Mouse (Mus musculus) heart, embryonic 15.5 days (tissue): Measurements from ENCODE around the gene Tmem30a. TPM values are rescaled to one million over a fixed set of nuclear protein-coding genes. Genes with fewer than 3 reads are reported as not detected.

ENCODE experiments used
- ATAC-seq: fragments of 200-750 bp; cut with Nextera tagmentation; replicated peaks from 2 replicates; pipeline ENCODE4 v1.8.0; 2017; ENCODE audit warnings: low read depth, moderate TSS enrichment; ENCODE audit not compliant: insufficient number of reproducible peaks, insufficient read depth, low FRiP score
- H3K27ac ChIP-seq: fragments of 300-500 bp; sonication (generic); 2 replicates; pipeline ENCODE4 v1.5.1; 2015; ENCODE audit warnings: mild to moderate bottlenecking, inconsistent platforms
- H3K27me3 ChIP-seq: fragments of 300-500 bp; sonication (generic); 2 replicates; pipeline ENCODE4 v1.6.1; 2015; ENCODE audit warnings: inconsistent platforms
- H3K36me3 ChIP-seq: fragments of 300-500 bp; sonication (generic); 2 replicates; pipeline ENCODE4 v1.6.1; 2015; ENCODE audit warnings: mild to moderate bottlenecking, inconsistent platforms
- H3K4me1 ChIP-seq: fragments of 300-500 bp; sonication (generic); replicated peaks from 2 replicates; pipeline ENCODE4 v1.6.1; 2015; ENCODE audit warnings: inconsistent platforms
- H3K4me2 ChIP-seq: fragments of 300-500 bp; sonication (generic); 2 replicates; pipeline ENCODE4 v1.6.1; 2015; ENCODE audit warnings: inconsistent platforms, mild to moderate bottlenecking, moderate library complexity
- H3K4me3 ChIP-seq: fragments of 300-500 bp; sonication (generic); 2 replicates; pipeline ENCODE4 v1.5.1; 2015; ENCODE audit warnings: mild to moderate bottlenecking, inconsistent platforms
- H3K9ac ChIP-seq: fragments of 300-500 bp; sonication (generic); 2 replicates; pipeline ENCODE4 v1.6.1; 2015; ENCODE audit warnings: mild to moderate bottlenecking, inconsistent platforms
- H3K9me3 ChIP-seq: fragments of 300-500 bp; sonication (generic); replicated peaks from 2 replicates; pipeline ENCODE4 v1.6.1; 2016; ENCODE audit warnings: inconsistent platforms
- WGBS: fragments of 180-500 bp; shearing (Covaris S2); methylation state at CpG from one replicate; pipeline ENCODE4 v1.1.7; 2015; ENCODE audit warnings: mixed read lengths; 5-methylcytosine and 5-hydroxymethylcytosine counted together
- polyA plus RNA-seq: library from polyadenylated mRNA; unstranded; fragments of >200 nt; fragmentation: Nextera tagmentation; extraction: Ambion mirVana; gene quantifications from 2 replicates; pipeline ENCODE4 v1.2.1, GENCODE M21; 2015

Gene Tmem30a
- polyA plus RNA-seq, 1 experiment from 2014 or later = 78.4 TPM

- H3K27me3 ChIP-seq = no peaks in the 10 kb centered on the region
- no peaks in the 10 kb centered on the region for H3K9me3 ChIP-seq
- H3K9ac ChIP-seq = no peak overlapping the region
- H3K4me3 ChIP-seq = no peak overlapping the region
- H3K36me3 ChIP-seq = no peaks in the 10 kb centered on the region
- no peak overlapping the region for H3K27ac ChIP-seq
- WGBS = 69% methylated on average over 4 of the region's 4 CpGs
- no peak for ATAC-seq
- no peaks in the 10 kb centered on the region for H3K4me1 ChIP-seq
- H3K4me2 ChIP-seq = no peak overlapping the region
These were observed 48.3 kb downstream of the Tmem30a start for GRCm38 (mm10) chr9:79745036-79745435.

- WGBS = 77% methylated on average over 6 of the region's 6 CpGs
- H3K36me3 ChIP-seq = no peaks in the 10 kb centered on the region
- H3K4me2 ChIP-seq = no peak overlapping the region
- H3K27me3 ChIP-seq = no peaks in the 10 kb centered on the region
- no peak for ATAC-seq
- H3K4me1 ChIP-seq = 0 out of 2 replicates have a peak, but pooled peaks cover 3% of the 10 kb centered on the region
- no peaks in the 10 kb centered on the region for H3K9me3 ChIP-seq
- no peak overlapping the region for H3K27ac ChIP-seq
- H3K9ac ChIP-seq = no peak overlapping the region
- H3K4me3 ChIP-seq = no peak overlapping the region
These were observed 57.7 kb downstream of the Tmem30a start for GRCm38 (mm10) chr9:79735608-79736007.

GRCm38 (mm10) chr9:79730301-79730700 is 63.0 kb downstream of the Tmem30a start:
- no peak for ATAC-seq
- Histone ChIP-seq H3K27ac (no peak overlapping the region), H3K9ac (no peak overlapping the region), H3K9me3 (no peaks in the 10 kb centered on the region), H3K4me2 (no peak overlapping the region), H3K27me3 (no peaks in the 10 kb centered on the region), H3K4me1 (no peaks in the 10 kb centered on the region), H3K36me3 (no peaks in the 10 kb centered on the region), H3K4me3 (no peak overlapping the region)
- whole genome bisulfite sequencing = 65% methylated on average over 5 of the region's 5 CpGs

GRCm38 (mm10) chr9:79723090-79723489 is 70.2 kb downstream of the Tmem30a start:
- Histone ChIP-seq H3K9me3 (no peaks in the 10 kb centered on the region), H3K9ac (no peak overlapping the region), H3K4me2 (no peak overlapping the region), H3K4me3 (no peak overlapping the region), H3K27ac (no peak overlapping the region), H3K4me1 (peaks cover 16% of the 10 kb centered on the region), H3K36me3 (no peaks in the 10 kb centered on the region), H3K27me3 (peaks cover 14% of the 10 kb centered on the region)
- no peak for ATAC-seq
- 31% methylated on average over 5 of the region's 5 CpGs for WGBS

GRCm38 (mm10) chr9:79721056-79721455 is 72.3 kb downstream of the Tmem30a start:
- H3K9me3 ChIP-seq = no peaks in the 10 kb centered on the region
- ATAC-seq = no peak
- H3K9ac ChIP-seq = no peak overlapping the region
- H3K27me3 ChIP-seq = peaks cover 14% of the 10 kb centered on the region
- 0 out of 2 replicates have a peak overlapping the region, but pooled peaks have one; percentile 7 for H3K4me2 ChIP-seq
- peaks cover 33% of the 10 kb centered on the region for H3K4me1 ChIP-seq
- no peak overlapping the region for H3K27ac ChIP-seq
- no peaks in the 10 kb centered on the region for H3K36me3 ChIP-seq
- WGBS = 16% methylated on average over 9 of the region's 9 CpGs
- H3K4me3 ChIP-seq = no peak overlapping the region

- no peak overlapping the region for H3K4me3 ChIP-seq
- peaks cover 14% of the 10 kb centered on the region for H3K27me3 ChIP-seq
- 51% methylated on average over 9 of the region's 9 CpGs for WGBS
- H3K4me1 ChIP-seq = peaks cover 38% of the 10 kb centered on the region
- H3K36me3 ChIP-seq = no peaks in the 10 kb centered on the region
- no peak overlapping the region for H3K9ac ChIP-seq
- ATAC-seq = no peak
- no peaks in the 10 kb centered on the region for H3K9me3 ChIP-seq
- H3K27ac ChIP-seq = no peak overlapping the region
- H3K4me2 ChIP-seq = peak overlapping the region; percentile 87; the same call in 1 of the 2 replicates
These were observed 73.2 kb downstream of the Tmem30a start for GRCm38 (mm10) chr9:79720143-79720542.

- ATAC-seq = no peak
- Histone ChIP-seq H3K4me1 (peaks cover 41% of the 10 kb centered on the region), H3K27ac (peak overlapping the region; percentile 59; the same call in 1 of the 2 replicates), H3K9me3 (no peaks in the 10 kb centered on the region), H3K36me3 (no peaks in the 10 kb centered on the region), H3K4me3 (peak overlapping the region; percentile 59), H3K27me3 (peaks cover 14% of the 10 kb centered on the region), H3K9ac (peak overlapping the region; percentile 61), H3K4me2 (peak overlapping the region; percentile 87)
- WGBS = 3% methylated on average over 28 of the region's 28 CpGs
These were observed 73.9 kb downstream of the Tmem30a start for GRCm38 (mm10) chr9:79719451-79719850.

Other genes with a start within 250 kb of the Tmem30a start
- 15.0 and 17.9 TPM in 2 replicates for gene Col12a1, start 74.7 kb downstream of the Tmem30a start, polyA plus RNA-seq
- gene Cox7a2, start 33.6 kb downstream of the Tmem30a start, polyA plus RNA-seq = 1,196 and 1,660 TPM in 2 replicates
- 28.2 and 36.6 TPM in 2 replicates for gene Filip1, start 219.3 kb upstream of the Tmem30a start, polyA plus RNA-seq